Mouse (Mus musculus) ovary, postnatal 10 days (tissue): Measurements from ENCODE around the gene Elovl2.
"Not testable (repeated sequence)": the region's sequence is repeated elsewhere in the genome, so short reads cannot be mapped to it uniquely, and the experiment has no call there.

Experiments
- DNase-seq: peaks from one replicate; pipeline ENCODE4 v3.0.0; 2022; ENCODE audit warnings: low spot score

The Elovl2 gene

GRCm38 (mm10) chr13:41220304-41220834 is at the start of gene Elovl2:
Gene Elovl2 (minus strand): TSS chr13:41220405.
- peak; percentile 42 for DNase-seq

GRCm38 (mm10) chr13:41267827-41268408 is 47.7 kb upstream of the Elovl2 start:
- no peak for DNase-seq

- no peak for DNase-seq
These were observed 43.2 kb upstream of the Elovl2 start for GRCm38 (mm10) chr13:41263304-41264006.

- DNase-seq, result not testable (repeated sequence)
These were observed 41.4 kb upstream of the Elovl2 start for GRCm38 (mm10) chr13:41261617-41262016.

GRCm38 (mm10) chr13:41257851-41258250 is 37.6 kb upstream of the Elovl2 start:
- DNase-seq, result no peak

GRCm38 (mm10) chr13:41256962-41257361 is 36.8 kb upstream of the Elovl2 start:
- no peak for DNase-seq

- DNase-seq, result no peak
These were observed 35.9 kb upstream of the Elovl2 start for GRCm38 (mm10) chr13:41256126-41256525.

- no peak for DNase-seq
These were observed 32.5 kb upstream of the Elovl2 start for GRCm38 (mm10) chr13:41252736-41253135.

- no peak for DNase-seq
These were observed 31.9 kb upstream of the Elovl2 start for GRCm38 (mm10) chr13:41252141-41252540.

- no peak for DNase-seq
These were observed 31.5 kb upstream of the Elovl2 start for GRCm38 (mm10) chr13:41251667-41252066.

- not testable (repeated sequence) for DNase-seq
These were observed 31.0 kb upstream of the Elovl2 start for GRCm38 (mm10) chr13:41251232-41251631.

GRCm38 (mm10) chr13:41250318-41250981 is 30.2 kb upstream of the Elovl2 start:
- no peak for DNase-seq

- DNase-seq, result peak; percentile 69
These were observed 29.5 kb upstream of the Elovl2 start, which contains the start of gene Smim13 for GRCm38 (mm10) chr13:41249538-41250317. Gene Smim13 (plus strand): TSS chr13:41249844.

GRCm38 (mm10) chr13:41248751-41249520 is 28.7 kb upstream of the Elovl2 start:
- no peak for DNase-seq

GRCm38 (mm10) chr13:41244306-41244830 is 24.2 kb upstream of the Elovl2 start:
- DNase-seq, result no peak

GRCm38 (mm10) chr13:41241557-41241956 is 21.4 kb upstream of the Elovl2 start:
- no peak for DNase-seq

GRCm38 (mm10) chr13:41238805-41239130 is 18.6 kb upstream of the Elovl2 start:
- DNase-seq, result no peak

- DNase-seq, result no peak
These were observed 18.0 kb upstream of the Elovl2 start for GRCm38 (mm10) chr13:41238035-41238804.

GRCm38 (mm10) chr13:41235845-41236741 is 15.9 kb upstream of the Elovl2 start:
- no peak for DNase-seq
